In the genomic region with DNA sequence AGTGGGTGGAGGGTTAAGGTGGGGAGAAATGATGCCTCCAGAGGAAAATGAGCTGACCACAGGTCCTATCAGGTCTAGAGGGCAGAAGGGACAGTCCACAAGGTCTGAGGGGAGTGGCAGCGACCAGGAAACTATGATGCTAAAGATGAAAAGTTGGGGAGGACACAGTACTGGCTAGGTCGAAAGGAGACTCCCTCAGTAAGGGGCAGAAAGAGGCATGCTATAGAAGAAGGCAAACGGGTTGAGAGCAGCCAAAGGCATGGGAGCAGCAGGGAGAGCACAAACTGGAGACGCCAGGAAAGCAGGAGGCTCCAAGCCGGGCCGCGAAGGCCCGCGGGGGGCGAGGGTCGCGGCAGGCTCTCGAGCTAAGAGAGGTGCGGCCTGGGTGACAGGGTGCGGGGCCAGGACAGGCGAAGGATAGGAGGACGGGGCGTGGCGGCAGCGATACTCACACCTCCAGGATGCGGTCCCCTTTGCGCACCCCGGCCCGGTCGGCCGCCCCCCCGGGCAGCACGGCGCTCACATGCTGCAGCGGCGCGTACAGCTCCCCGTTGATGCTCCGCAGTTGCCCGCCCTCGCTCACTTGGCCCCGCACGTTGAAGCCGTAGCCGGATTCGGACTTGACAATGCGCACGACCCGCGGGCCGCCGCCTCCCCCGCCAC, we compare ENCODE assay signal across 8 mouse cellular contexts. TPM values are rescaled to one million over a fixed set of nuclear protein-coding genes. Genes with fewer than 3 reads are reported as not detected.
DNase-seq lines count a peak whose midpoint lies in the region; ATAC-seq and TF ChIP-seq lines count a peak whose summit lies in the region.

No protein-coding gene starts in this region.

- peaks cover 18% of the 10 kb centered on the region for H3K4me1 ChIP-seq in heart, embryonic 15.5 days (replicated peaks)
- H3K4me1 ChIP-seq in E14TG2a.4 (replicated peaks; ENCODE audit: low read depth, low read length): peaks cover 16% of the 10 kb centered on the region
- H3K4me1 ChIP-seq in embryonic facial prominence, embryonic 13.5 days: peaks cover 20% of the 10 kb centered on the region
- peaks cover 18% of the 10 kb centered on the region for H3K4me1 ChIP-seq in intestine, embryonic 16.5 days (ENCODE audit: control insufficient read depth, insufficient read depth, low read length)

- H3K27ac ChIP-seq in heart, embryonic 15.5 days: peak overlapping the region; percentile 92
- H3K27ac ChIP-seq in embryonic facial prominence, embryonic 13.5 days: peak overlapping the region; percentile 89
- peak overlapping the region; percentile 82 for H3K27ac ChIP-seq in intestine, embryonic 16.5 days (ENCODE audit: low read length)

- peak overlapping the region; percentile 75 for H3ac ChIP-seq in myocyte (ENCODE audit: control insufficient read depth, insufficient read length)

- peak; percentile 74 for ATAC-seq in heart, embryonic 15.5 days (replicated peaks; ENCODE audit: insufficient number of reproducible peaks, insufficient read depth, low FRiP score, low read depth)
- ATAC-seq in embryonic facial prominence, embryonic 13.5 days (ENCODE audit: insufficient number of reproducible peaks, insufficient read depth, low FRiP score, low TSS enrichment, low read depth): peak; percentile 77
- peak; percentile 83 for ATAC-seq in intestine, embryonic 16.5 days

- no peaks in the 10 kb centered on the region for H3K27me3 ChIP-seq in heart, embryonic 15.5 days
- H3K27me3 ChIP-seq in E14TG2a.4 (ENCODE audit: insufficient read depth, low read length): peaks cover 6% of the 10 kb centered on the region
- no peaks in the 10 kb centered on the region for H3K27me3 ChIP-seq in embryonic facial prominence, embryonic 13.5 days
- H3K27me3 ChIP-seq in intestine, embryonic 16.5 days (replicated peaks; ENCODE audit: control insufficient read depth, insufficient read depth, low read length): 0 out of 2 replicates have a peak, but pooled peaks cover 2% of the 10 kb centered on the region
- no peaks in the 10 kb centered on the region for H3K27me3 ChIP-seq in myocyte (ENCODE audit: control insufficient read depth, insufficient read depth, insufficient read length)

- no peak for TF ChIP-seq POLR2A in myocyte (IDR thresholded peaks at IDR 0.05; ENCODE audit: insufficient read length, low read depth)

- TF ChIP-seq CTCF in E14TG2a.4 (conservative IDR thresholded peaks at IDR 0.05; ENCODE audit: low read length): no peak

- peaks cover 45% of the 10 kb centered on the region for H3K79me2 ChIP-seq in myocyte (ENCODE audit: control insufficient read depth, insufficient read depth)

- H3K4me3 ChIP-seq in heart, embryonic 15.5 days: peak overlapping the region; percentile 91
- peak overlapping the region; percentile 96 for H3K4me3 ChIP-seq in E14TG2a.4 (replicated peaks; ENCODE audit: low read length)
- H3K4me3 ChIP-seq in embryonic facial prominence, embryonic 13.5 days: peak overlapping the region; percentile 87
- peak overlapping the region; percentile 87 for H3K4me3 ChIP-seq in intestine, embryonic 16.5 days (ENCODE audit: low read length)
- peak overlapping the region; percentile 64 for H3K4me3 ChIP-seq in myocyte

- WGBS in heart, embryonic 15.5 days: under 1% methylated on average over 48 of the region's 48 CpGs
- WGBS in embryonic facial prominence, embryonic 13.5 days: 2% methylated on average over 46 of the region's 48 CpGs
- WGBS in intestine, embryonic 16.5 days: under 1% methylated on average over 48 of the region's 48 CpGs

- H3K9ac ChIP-seq in heart, embryonic 15.5 days: peak overlapping the region; percentile 91
- peak overlapping the region; percentile 93 for H3K9ac ChIP-seq in embryonic facial prominence, embryonic 13.5 days
- peak overlapping the region; percentile 95 for H3K9ac ChIP-seq in intestine, embryonic 16.5 days (ENCODE audit: low read depth, low read length)

- no peak for DNase-seq in heart, postnatal 4 days
- no peak for DNase-seq in thymus, adult 18-20 months
- DNase-seq in cerebellum, postnatal 14 days: no peak

- H3K4me2 ChIP-seq in heart, embryonic 15.5 days: peak overlapping the region; percentile 76
- H3K4me2 ChIP-seq in embryonic facial prominence, embryonic 13.5 days: peak overlapping the region; percentile 85
- H3K4me2 ChIP-seq in intestine, embryonic 16.5 days (ENCODE audit: low read depth, low read length): peak overlapping the region; percentile 62
- peak overlapping the region; percentile 98 for H3K4me2 ChIP-seq in myocyte (ENCODE audit: low read depth)

- H3K36me3 ChIP-seq in heart, embryonic 15.5 days: no peaks in the 10 kb centered on the region
- H3K36me3 ChIP-seq in E14TG2a.4 (ENCODE audit: insufficient read depth, low read length) (peaks cover 4% of the 10 kb centered on the region), myocyte (ENCODE audit: control insufficient read depth, insufficient read depth) (no peaks in the 10 kb centered on the region)
- H3K36me3 ChIP-seq in embryonic facial prominence, embryonic 13.5 days: no peaks in the 10 kb centered on the region
- no peaks in the 10 kb centered on the region for H3K36me3 ChIP-seq in intestine, embryonic 16.5 days (ENCODE audit: control insufficient read depth, insufficient read depth, low read length)

- no peaks in the 10 kb centered on the region for H3K9me3 ChIP-seq in heart, embryonic 15.5 days (replicated peaks)
- no peaks in the 10 kb centered on the region for H3K9me3 ChIP-seq in E14TG2a.4 (ENCODE audit: low read length)
- no peaks in the 10 kb centered on the region for H3K9me3 ChIP-seq in embryonic facial prominence, embryonic 13.5 days
- no peaks in the 10 kb centered on the region for H3K9me3 ChIP-seq in intestine, embryonic 16.5 days (ENCODE audit: control insufficient read depth, low read length)

TF ChIP-seq in myocyte, 11 proteins besides CTCF, POLR2A, EP300 and RAD21:
- TF ChIP-seq E2F4 (IDR thresholded peaks at IDR 0.05; ENCODE audit: insufficient read depth) (no peak), MAX (IDR thresholded peaks at IDR 0.05; ENCODE audit: low read depth) (no peak), USF1 (IDR thresholded peaks at IDR 0.05; ENCODE audit: low read depth) (no peak), TCF12 (IDR thresholded peaks at IDR 0.05; ENCODE audit: insufficient read depth, poor library complexity, severe bottlenecking) (no peak), POLR2AphosphoS2 (IDR thresholded peaks at IDR 0.05; ENCODE audit: insufficient read length, low read depth) (no peak), REST (IDR thresholded peaks at IDR 0.05; ENCODE audit: insufficient read depth, insufficient read length) (no peak), CEBPB (IDR thresholded peaks at IDR 0.05; ENCODE audit: insufficient read depth, poor library complexity, severe bottlenecking) (no peak), TCF3 (IDR thresholded peaks at IDR 0.05; ENCODE audit: insufficient read length, low read depth) (no peak), MYOG (IDR thresholded peaks at IDR 0.05; ENCODE audit: control insufficient read depth in 1 of 3, insufficient read depth in 1 of 3, insufficient read length in 2 of 3, low read depth in 2 of 3) (no peak)

RNA-seq across cellular contexts. Expression of a gene that starts 0.6 kb away (rescaled TPM):
- polyA plus RNA-seq in heart, embryonic 15.5 days (2015; fragmentation: Nextera tagmentation; extraction: Ambion mirVana): 30.7 and 32.0 TPM in 2 replicates
- 10 to 100 TPM; 31.8 to 31.9 TPM for total RNA-seq in heart, postnatal 4 days (2021)
- 53.5 and 60.0 TPM in 2 replicates for polyA plus RNA-seq in embryonic facial prominence, embryonic 13.5 days (2015; fragmentation: Nextera tagmentation; extraction: Ambion mirVana)
- 26.7 and 27.4 TPM in 2 replicates for polyA plus RNA-seq in intestine, embryonic 16.5 days (2015; fragmentation: Nextera tagmentation; extraction: Ambion mirVana)
- polyA plus RNA-seq in myocyte (2012; fragmentation: generic; extraction: Trizol): 17.4 TPM
